Mouse (Mus musculus) erythroblast, embryonic 14.5 days (primary cell): ENCODE data around the gene Chsy1.

Experiments
- GATA1 ChIP-seq: IDR thresholded peaks from 2 replicates; pipeline ENCODE4 v1.6.1; 2012; ENCODE audit warnings: low read length, inconsistent platforms, mixed read lengths
- TAL1 ChIP-seq: IDR thresholded peaks from 3 replicates; pipeline ENCODE4 v1.6.1; 2012; ENCODE audit warnings: low read length, inconsistent platforms, mixed read lengths

GRCm38 (mm10) chr7:66111211-66111610 is 1.9 kb downstream of the Chsy1 start:
- no peak for TF ChIP-seq TAL1
- no peak for TF ChIP-seq GATA1
